Mouse (Mus musculus): Measurements from ENCODE around the gene Kcnj2. TPM values are rescaled to one million over a fixed set of nuclear protein-coding genes. Genes with fewer than 3 reads are reported as not detected.

The Kcnj2 gene
- polyA plus RNA-seq (2015; fragmentation: Illumina TruSeq; extraction: RNeasy Lipid Tissue Mini Kit (QIAGEN cat#74804); ENCODE audit: insufficient read depth, low read depth, low replicate concordance), result 0.42 TPM

GRCm38 (mm10) chr11:111065635-111066298, at the start of gene Kcnj2:
TSS of gene Kcnj2 (plus strand) at chr11:111066164.

Other genes starting within 250 kb of the Kcnj2 start
- not detected for gene Kcnj16, start 98.1 kb upstream of the Kcnj2 start, polyA plus RNA-seq (2015; fragmentation: Illumina TruSeq; extraction: RNeasy Lipid Tissue Mini Kit (QIAGEN cat#74804); ENCODE audit: insufficient read depth, low read depth, low replicate concordance)